Mouse (Mus musculus) myocyte (in vitro differentiated cells): ENCODE data around the gene Miip.

Experiments
- E2F4 ChIP-seq: IDR thresholded peaks from one replicate; pipeline ENCODE4 v1.6.1; 2011; ENCODE audit warnings: mild to moderate bottlenecking, control low read depth, moderate library complexity; ENCODE audit not compliant: insufficient read depth
- MAX ChIP-seq: IDR thresholded peaks from one replicate; pipeline ENCODE4 v1.6.1; 2011; ENCODE audit warnings: low read depth, mild to moderate bottlenecking, control low read depth
- POLR2A ChIP-seq: IDR thresholded peaks from one replicate; pipeline ENCODE4 v1.6.1; 2011; ENCODE audit warnings: low read depth, mild to moderate bottlenecking, control low read depth, moderate library complexity; ENCODE audit not compliant: insufficient read length
- REST ChIP-seq: IDR thresholded peaks from one replicate; pipeline ENCODE4 v1.6.1; 2011; ENCODE audit warnings: mild to moderate bottlenecking, control low read depth, moderate library complexity; ENCODE audit not compliant: insufficient read depth, insufficient read length
- TCF12 ChIP-seq: IDR thresholded peaks from one replicate; pipeline ENCODE4 v1.6.1; 2011; ENCODE audit warnings: mild to moderate bottlenecking, control low read depth; ENCODE audit not compliant: poor library complexity, insufficient read depth, severe bottlenecking
- USF1 ChIP-seq: IDR thresholded peaks from one replicate; pipeline ENCODE4 v1.6.1; 2011; ENCODE audit warnings: low read depth, mild to moderate bottlenecking, control low read depth, moderate library complexity

GRCm38 (mm10) chr4:147879865-147880264, 11.2 kb upstream of the Miip start:
- TF ChIP-seq USF1: no peak
- no peak for TF ChIP-seq REST
- no peak for TF ChIP-seq E2F4
- no peak for TF ChIP-seq TCF12
- no peak for TF ChIP-seq POLR2A
- TF ChIP-seq MAX: no peak
